Mouse (Mus musculus): ENCODE data around the gene Olfr1314. TPM values are rescaled to one million over a fixed set of nuclear protein-coding genes. Genes with fewer than 3 reads are reported as not detected.

The Olfr1314 gene
- polyA plus RNA-seq (2016; fragmentation: Nextera tagmentation; extraction: Ambion mirVana) = not detected in 2 replicates

DNA sequence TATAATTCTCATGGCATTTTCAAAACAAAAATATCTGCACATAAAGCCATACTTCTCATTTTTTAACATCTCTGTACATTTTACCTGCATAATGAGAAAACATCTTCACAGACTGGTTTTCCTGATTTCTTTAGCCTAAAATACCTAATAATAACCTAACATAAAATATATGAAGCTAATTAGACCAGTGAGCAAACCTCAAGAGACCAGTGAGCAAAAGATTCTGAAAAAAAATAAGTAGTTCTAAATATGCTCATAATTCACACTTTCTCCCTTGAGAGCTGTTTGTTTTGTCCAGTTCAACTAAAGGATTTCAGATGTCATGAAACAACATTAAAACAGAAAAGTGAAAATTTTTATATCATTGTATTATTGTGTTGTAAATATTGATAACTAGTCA, at the start of gene Olfr1314:
Gene Olfr1314 (minus strand): TSS at position 101 of the 400 bp plus-strand sequence.
- no peak within 1 kb of the TSS for H3K27ac ChIP-seq
- no peaks in the 10 kb centered on the region for H3K36me3 ChIP-seq
- no peaks in the 10 kb centered on the region for H3K4me1 ChIP-seq (replicated peaks)
- H3K9me3 ChIP-seq = no peaks in the 10 kb centered on the region
- DNase-seq (ENCODE audit: low spot score) = no peak
- H3K27me3 ChIP-seq (ENCODE audit: insufficient read depth, poor library complexity, severe bottlenecking) = no peaks in the 10 kb centered on the region
- H3K4me3 ChIP-seq = no peak within 1 kb of the TSS

- Histone ChIP-seq H3K27me3 (ENCODE audit: insufficient read depth, poor library complexity, severe bottlenecking) (no peaks in the 10 kb centered on the region), H3K4me1 (replicated peaks) (no peaks in the 10 kb centered on the region), H3K4me3 (no peak within 1 kb of the TSS), H3K27ac (no peak within 1 kb of the TSS), H3K36me3 (no peaks in the 10 kb centered on the region), H3K9me3 (no peaks in the 10 kb centered on the region)
- no peak for DNase-seq (ENCODE audit: low spot score)
- 84% methylated on average over 2 of the region's 2 CpGs for WGBS
Measured at GRCm38 (mm10) chr2:112140029-112140428, 43.4 kb upstream of the Olfr1314 start, which contains the start of gene Olfr1317. Gene Olfr1317 (plus strand): TSS chr2:112140329.

DNA sequence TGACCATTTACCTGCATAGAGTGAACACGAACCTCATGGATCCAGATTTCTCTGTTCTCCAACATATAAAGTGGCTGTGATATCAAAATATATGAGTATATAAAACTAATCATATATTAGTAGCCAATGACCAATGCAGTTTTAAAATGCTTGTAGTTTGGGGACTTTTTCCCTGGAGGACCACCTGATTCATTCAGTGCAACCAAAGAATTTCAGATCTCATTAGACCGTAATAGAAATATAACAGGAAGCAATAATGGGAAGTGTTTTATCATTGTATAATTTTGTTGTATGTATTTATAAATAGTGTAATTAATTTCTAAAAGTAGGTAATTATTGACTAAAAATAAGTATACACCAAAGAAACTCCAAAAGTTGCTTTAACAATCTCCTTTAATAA, 38.3 kb upstream of the Olfr1314 start, which contains the start of gene Olfr1316:
Gene Olfr1316 (minus strand): TSS at position 101 of the 400 bp plus-strand sequence.
- Histone ChIP-seq H3K4me3 (no peak within 1 kb of the TSS), H3K9me3 (no peaks in the 10 kb centered on the region), H3K4me1 (replicated peaks) (no peaks in the 10 kb centered on the region), H3K36me3 (no peaks in the 10 kb centered on the region), H3K27me3 (ENCODE audit: insufficient read depth, poor library complexity, severe bottlenecking) (no peaks in the 10 kb centered on the region), H3K27ac (no peak within 1 kb of the TSS)
- no peak for DNase-seq (ENCODE audit: low spot score)
- WGBS = 87% methylated on average over 2 of the region's 2 CpGs

- no peaks in the 10 kb centered on the region for H3K27me3 ChIP-seq (ENCODE audit: insufficient read depth, poor library complexity, severe bottlenecking)
- H3K4me1 ChIP-seq (replicated peaks) = no peaks in the 10 kb centered on the region
- WGBS = 74% methylated on average over 1 of the region's 1 CpGs
Measured at GRCm38 (mm10) chr2:112115340-112115739, 18.8 kb upstream of the Olfr1314 start, which contains the start of gene Olfr1315-ps1. Gene Olfr1315-ps1 (minus strand): TSS chr2:112115440.

GRCm38 (mm10) chr2:112077743-112078142, 18.8 kb downstream of the Olfr1314 start, which contains the start of gene Olfr1313:
Gene Olfr1313 (minus strand): TSS chr2:112077843.
- Histone ChIP-seq H3K4me3 (no peak within 1 kb of the TSS), H3K27me3 (ENCODE audit: insufficient read depth, poor library complexity, severe bottlenecking) (no peaks in the 10 kb centered on the region), H3K4me1 (replicated peaks) (no peaks in the 10 kb centered on the region), H3K9me3 (no peaks in the 10 kb centered on the region), H3K27ac (no peak within 1 kb of the TSS), H3K36me3 (no peaks in the 10 kb centered on the region)
- DNase-seq (ENCODE audit: low spot score) = no peak

More at GRCm38 (mm10) chr2:112115340-112115739, 18.8 kb upstream of the Olfr1314 start, which contains the start of gene Olfr1315-ps1:
- no peak within 1 kb of the TSS for H3K4me3 ChIP-seq
- no peaks in the 10 kb centered on the region for H3K9me3 ChIP-seq
- no peak within 1 kb of the TSS for H3K27ac ChIP-seq
- H3K36me3 ChIP-seq = no peaks in the 10 kb centered on the region
- DNase-seq (ENCODE audit: low spot score) = no peak

GRCm38 (mm10) chr2:112050138-112050537, 46.4 kb downstream of the Olfr1314 start, which contains the start of gene Olfr1312:
Gene Olfr1312 (minus strand): TSS chr2:112050238.
- WGBS = 43% methylated on average over 1 of the region's 1 CpGs
- no peak for DNase-seq (ENCODE audit: low spot score)
- H3K4me3 ChIP-seq = no peak within 1 kb of the TSS
- no peak within 1 kb of the TSS for H3K27ac ChIP-seq
- no peaks in the 10 kb centered on the region for H3K27me3 ChIP-seq (ENCODE audit: insufficient read depth, poor library complexity, severe bottlenecking)
- H3K4me1 ChIP-seq (replicated peaks) = no peaks in the 10 kb centered on the region
- H3K9me3 ChIP-seq = no peaks in the 10 kb centered on the region
- no peaks in the 10 kb centered on the region for H3K36me3 ChIP-seq

Other genes with a start within 250 kb of the Olfr1314 start
- gene Olfr1305, start 219.6 kb downstream of the Olfr1314 start, polyA plus RNA-seq (2016; fragmentation: Nextera tagmentation; extraction: Ambion mirVana) = not detected in 2 replicates
- gene Olfr1306, start 180.5 kb downstream of the Olfr1314 start, polyA plus RNA-seq (2016; fragmentation: Nextera tagmentation; extraction: Ambion mirVana) = not detected in 2 replicates
- not detected in 2 replicates for gene Olfr1307, start 147.3 kb downstream of the Olfr1314 start, polyA plus RNA-seq (2016; fragmentation: Nextera tagmentation; extraction: Ambion mirVana)
- not detected in 2 replicates for gene Olfr1308, start 131.8 kb downstream of the Olfr1314 start, polyA plus RNA-seq (2016; fragmentation: Nextera tagmentation; extraction: Ambion mirVana)
- gene Olfr1309, start 106.5 kb downstream of the Olfr1314 start, polyA plus RNA-seq (2016; fragmentation: Nextera tagmentation; extraction: Ambion mirVana) = not detected in 2 replicates
- not detected in 2 replicates for gene Olfr1310, start 84.1 kb downstream of the Olfr1314 start, polyA plus RNA-seq (2016; fragmentation: Nextera tagmentation; extraction: Ambion mirVana)
- not detected in 2 replicates for gene Olfr1311, start 72.4 kb downstream of the Olfr1314 start, polyA plus RNA-seq (2016; fragmentation: Nextera tagmentation; extraction: Ambion mirVana)
- gene Olfr1312, start 46.5 kb downstream of the Olfr1314 start, polyA plus RNA-seq (2016; fragmentation: Nextera tagmentation; extraction: Ambion mirVana) = not detected in 2 replicates
- not detected in 2 replicates for gene Olfr1313, start 18.9 kb downstream of the Olfr1314 start, polyA plus RNA-seq (2016; fragmentation: Nextera tagmentation; extraction: Ambion mirVana)
- gene Olfr1315-ps1, start 18.7 kb upstream of the Olfr1314 start, polyA plus RNA-seq (2016; fragmentation: Nextera tagmentation; extraction: Ambion mirVana) = not detected in 2 replicates
- not detected in 2 replicates for gene Olfr1316, start 38.2 kb upstream of the Olfr1314 start, polyA plus RNA-seq (2016; fragmentation: Nextera tagmentation; extraction: Ambion mirVana)
- not detected in 2 replicates for gene Olfr1317, start 43.5 kb upstream of the Olfr1314 start, polyA plus RNA-seq (2016; fragmentation: Nextera tagmentation; extraction: Ambion mirVana)
- gene Olfr1318, start 57.4 kb upstream of the Olfr1314 start, polyA plus RNA-seq (2016; fragmentation: Nextera tagmentation; extraction: Ambion mirVana) = not detected in 2 replicates
- 13.3 and 14.8 TPM in 2 replicates for gene Lpcat4, start 142.7 kb upstream of the Olfr1314 start, polyA plus RNA-seq (2016; fragmentation: Nextera tagmentation; extraction: Ambion mirVana)
- gene Nutm1, start 162.5 kb upstream of the Olfr1314 start, polyA plus RNA-seq (2016; fragmentation: Nextera tagmentation; extraction: Ambion mirVana) = not detected in 2 replicates
- gene Nop10, start 165.1 kb upstream of the Olfr1314 start, polyA plus RNA-seq (2016; fragmentation: Nextera tagmentation; extraction: Ambion mirVana) = 178 and 208 TPM in 2 replicates
- 8.7 and 11.2 TPM in 2 replicates for gene Slc12a6, start 169.0 kb upstream of the Olfr1314 start, polyA plus RNA-seq (2016; fragmentation: Nextera tagmentation; extraction: Ambion mirVana)
- not detected in 2 replicates for gene Gm21985, start 169.5 kb upstream of the Olfr1314 start, polyA plus RNA-seq (2016; fragmentation: Nextera tagmentation; extraction: Ambion mirVana)

All from hindbrain, embryonic 10.5 days (tissue).